Mouse (Mus musculus) bone marrow, adult 2 months (tissue): ENCODE data around the gene H2-Q4.
"Not testable (repeated sequence)": the region's sequence is repeated elsewhere in the genome, so short reads cannot be mapped to it uniquely, and the experiment has no call there.

Experiments
- CTCF ChIP-seq: fragments of 200-500 bp; IDR thresholded peaks from 2 replicates; pipeline ENCODE4 v1.5.1; 2011; ENCODE audit warnings: low read length, control low read depth; ENCODE audit not compliant: control insufficient read depth, insufficient read depth
- POLR2A ChIP-seq: fragments of 200-500 bp; IDR thresholded peaks from 2 replicates; pipeline ENCODE4 v1.6.1; 2011; ENCODE audit warnings: low read depth, mild to moderate bottlenecking, control low read depth, low read length, borderline replicate concordance; ENCODE audit not compliant: control insufficient read depth

- not testable (repeated sequence) for TF ChIP-seq CTCF, POLR2A
Observed at GRCm38 (mm10) chr17:35423131-35423810, 43.9 kb downstream of the H2-Q4 start.
